Mouse (Mus musculus) cerebellum, postnatal 14 days (tissue): ENCODE measurements at regions not wholly inside any gene's neighbourhood (a gene's known extent, or its start where the extent isn't known, plus 50 kb on each side); places are given as distances from the start of the nearest gene placed in this dataset.

Experiments used
- DNase-seq, 2 experiments: peaks; one replicate each; pipeline ENCODE4 v3.0.0; 2021; ENCODE audit warnings: mixed read lengths in 2 of 2

DNA sequence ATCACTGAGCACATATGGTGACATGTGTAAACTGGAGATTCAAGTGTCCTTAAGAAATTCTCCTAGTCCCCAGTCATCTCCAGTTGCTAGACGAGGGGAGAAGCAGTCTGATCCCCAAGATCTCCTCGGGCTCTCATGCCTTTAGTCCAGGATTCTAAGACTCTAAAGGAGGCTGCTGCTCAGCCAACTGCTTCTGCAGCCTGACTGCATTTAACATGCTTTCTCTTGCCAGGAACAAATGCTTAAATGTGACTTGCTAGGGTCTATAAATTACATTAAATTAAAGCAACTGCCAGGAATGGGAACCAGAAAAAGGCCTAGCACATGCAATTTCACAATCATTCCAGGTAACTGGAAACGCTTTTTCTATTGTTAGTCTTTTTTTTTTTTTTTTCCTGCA is 599.8 kb upstream of the Gcfc2 start:
- DNase-seq: no peak

DNA sequence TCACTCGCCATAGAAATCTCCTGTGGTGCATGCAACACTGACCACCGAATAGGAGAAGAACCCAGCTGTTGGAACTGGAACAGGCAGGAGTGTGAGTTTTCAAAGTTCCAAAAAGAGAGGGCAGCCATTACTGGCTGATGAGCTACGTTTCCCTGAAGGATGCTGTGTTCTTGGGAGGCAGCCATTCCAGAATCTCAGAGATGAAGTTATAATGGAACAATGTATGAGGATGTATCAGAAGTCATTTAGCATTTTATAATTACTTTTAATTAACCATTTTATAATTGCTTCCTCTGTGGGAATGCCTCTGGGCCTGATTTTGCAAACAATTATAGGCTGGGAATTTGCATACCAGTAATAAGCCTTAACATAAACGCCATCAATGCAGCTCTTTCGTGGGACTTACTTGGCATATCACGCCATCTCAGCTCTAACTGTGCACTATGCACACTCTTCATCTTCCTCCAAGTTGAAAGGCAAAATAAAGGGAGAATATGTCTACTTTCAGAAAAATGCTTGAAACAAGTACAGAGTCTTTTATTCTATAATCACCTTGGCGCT is 559.4 kb upstream of the Gcfc2 start:
- DNase-seq: no peak

DNA sequence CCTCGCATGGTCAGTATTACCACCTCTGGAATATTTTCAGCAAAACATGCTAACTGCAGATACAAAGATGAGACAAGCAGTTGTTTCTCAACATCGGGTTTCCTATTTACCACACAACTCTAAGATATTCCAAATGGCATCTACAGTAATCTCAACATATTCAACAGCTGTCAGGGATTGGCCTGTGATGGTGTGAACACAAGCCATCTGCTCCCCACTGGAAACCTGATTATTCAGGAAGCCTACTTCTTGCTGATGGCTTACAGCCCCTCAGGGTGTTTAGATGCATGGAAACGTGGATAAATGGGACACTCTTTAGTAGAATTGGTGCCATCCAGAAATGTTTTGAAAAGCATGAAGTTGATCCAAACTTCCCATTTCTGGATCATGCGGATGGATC is 535.0 kb upstream of the Gcfc2 start:
- no peak for DNase-seq

DNA sequence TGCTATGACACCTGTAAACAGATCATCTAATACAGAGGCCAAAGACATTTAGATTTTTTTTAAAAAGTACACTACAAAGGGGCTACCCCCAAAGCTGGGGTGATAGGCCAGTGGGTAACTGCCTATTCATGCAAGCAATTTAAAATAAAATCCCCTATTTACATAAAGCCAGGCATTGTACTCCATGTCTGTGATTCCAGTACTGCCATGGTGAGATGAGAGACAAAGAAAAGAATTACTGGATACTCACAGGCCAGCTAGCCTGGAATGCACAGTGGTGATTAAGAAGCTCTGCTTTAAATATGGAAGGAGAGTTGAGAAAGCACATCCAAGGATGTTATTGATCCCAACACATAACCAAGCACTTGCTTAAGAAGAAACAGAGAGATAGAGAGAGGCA is 520.3 kb upstream of the Gcfc2 start:
- DNase-seq: no peak

DNA sequence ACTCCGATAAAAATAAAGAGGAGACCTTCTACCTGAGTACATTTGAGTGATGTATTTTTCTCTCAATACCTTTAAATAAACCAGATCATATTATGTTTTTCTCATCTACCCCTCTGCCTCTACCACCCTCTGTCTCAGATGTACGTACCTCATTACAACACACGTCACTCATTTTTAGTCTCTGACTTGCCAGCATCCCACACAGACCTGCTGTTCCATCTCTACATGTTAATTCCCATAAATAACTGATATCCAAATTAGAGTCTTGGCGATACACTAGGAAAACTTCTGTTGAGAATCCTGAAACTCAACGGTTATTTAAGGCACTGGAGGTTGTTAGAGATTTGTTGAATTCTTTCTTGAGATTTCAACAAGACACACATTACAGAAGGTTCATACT is 509.9 kb upstream of the Gcfc2 start:
- DNase-seq: no peak

DNA sequence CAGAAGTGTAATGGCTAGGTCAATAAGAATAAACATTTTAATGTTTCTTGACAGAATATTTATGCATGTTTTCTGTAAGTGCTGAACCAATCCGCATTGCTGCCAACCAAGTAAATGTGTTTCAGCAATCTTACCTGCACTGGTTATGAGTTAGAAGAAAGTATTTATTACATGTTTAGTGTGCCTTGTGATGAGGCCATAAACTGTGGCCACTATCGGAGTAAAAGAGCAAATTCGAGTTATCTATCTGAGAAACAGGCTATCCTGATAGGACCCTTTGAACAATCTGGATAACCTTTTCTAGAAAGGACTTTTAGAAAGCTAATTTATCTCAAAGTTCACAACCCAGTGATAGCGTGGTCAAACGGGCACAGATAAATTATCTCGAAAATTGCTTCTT is 488.7 kb upstream of the Gcfc2 start:
- DNase-seq: no peak

DNA sequence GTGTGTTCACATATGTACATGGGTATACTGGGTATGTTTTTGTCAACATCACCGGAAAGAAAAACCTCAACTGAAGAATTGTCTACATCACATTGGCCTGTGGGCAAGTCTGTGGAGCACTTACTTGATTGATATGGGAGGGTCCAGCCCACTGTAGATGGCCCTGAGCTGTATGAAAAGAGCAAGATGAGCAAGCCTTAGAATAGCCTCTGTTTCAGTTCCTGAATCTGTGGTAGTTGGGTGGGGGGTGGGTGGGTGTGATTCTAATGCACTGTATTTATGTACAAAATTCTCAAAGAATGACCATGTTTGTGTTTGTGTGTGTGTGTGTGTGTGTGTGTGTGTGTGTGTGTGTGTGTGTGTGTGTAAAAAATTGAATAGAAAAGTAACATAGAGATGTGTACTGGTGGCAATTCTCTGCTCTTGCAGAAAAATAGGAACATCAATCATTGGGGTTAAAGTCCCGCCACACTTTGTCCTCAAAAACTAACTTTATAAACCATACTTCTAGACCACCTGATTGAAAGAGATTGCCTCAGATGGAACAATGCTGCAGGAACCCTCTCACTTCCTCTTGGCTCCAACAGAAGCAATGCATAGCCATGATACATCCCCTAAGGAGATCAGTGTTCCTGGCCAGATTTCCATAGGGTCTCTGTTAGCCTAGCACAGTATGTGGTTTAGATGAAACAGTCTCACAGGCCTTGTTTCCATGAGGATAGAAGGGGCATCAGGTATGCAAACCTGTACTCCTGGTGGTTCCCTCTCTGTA is 484.3 kb upstream of the Gcfc2 start:
- DNase-seq: no peak

DNA sequence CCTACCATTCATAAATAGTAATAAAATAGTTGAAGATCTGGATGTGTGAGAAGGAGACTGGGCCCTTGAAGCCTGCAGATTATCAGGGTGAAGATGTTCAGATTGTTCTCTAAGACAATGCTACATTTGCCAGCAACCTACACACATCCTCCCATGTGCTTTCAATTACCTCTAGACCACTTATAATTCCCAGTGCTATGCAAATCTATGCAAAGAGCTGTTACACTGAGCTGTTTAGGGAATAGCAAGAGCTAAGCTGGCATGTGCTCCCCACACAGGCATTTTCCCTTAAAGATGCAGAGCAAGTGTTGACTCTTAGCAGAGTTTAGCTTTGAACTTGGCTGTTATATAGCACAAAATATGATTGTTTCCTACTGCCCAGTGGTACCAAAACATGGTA is 482.1 kb upstream of the Gcfc2 start:
- no peak for DNase-seq

DNA sequence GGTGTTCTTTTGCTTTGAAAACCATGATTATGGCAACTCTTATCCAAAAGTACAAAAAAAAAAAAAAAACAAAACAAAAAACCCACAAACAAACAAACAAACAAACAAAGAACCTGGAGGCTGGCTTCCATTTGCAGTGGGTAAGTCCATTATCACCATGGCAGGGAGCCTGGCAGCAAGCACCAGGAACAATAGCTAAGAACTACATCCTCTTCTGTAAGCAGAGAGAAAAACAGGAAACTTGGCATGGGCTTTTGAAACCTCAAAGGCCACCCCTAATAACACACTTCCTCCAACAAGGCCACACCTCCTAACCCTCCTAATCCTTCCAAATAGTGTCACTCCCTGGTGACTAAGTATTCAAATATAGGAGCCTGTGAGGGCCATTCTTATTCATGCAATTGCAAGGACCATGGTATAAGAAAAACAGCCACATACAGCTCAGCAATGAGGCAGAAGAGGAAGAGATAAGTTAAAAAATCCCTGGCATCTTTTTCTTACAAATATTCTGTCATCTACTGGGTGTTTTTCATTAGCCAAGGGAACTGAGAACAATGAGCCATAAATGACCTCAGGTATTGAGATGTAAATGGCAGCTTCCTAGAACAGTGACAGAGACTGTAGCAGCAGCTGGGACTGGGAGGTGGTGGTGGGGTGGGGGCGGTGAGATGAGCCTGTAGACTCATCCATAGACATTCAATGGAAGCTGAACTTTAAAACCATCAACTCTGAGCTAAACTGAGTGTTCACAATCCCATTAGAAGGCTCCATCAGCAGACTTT is 477.3 kb upstream of the Gcfc2 start:
- no peak for DNase-seq

DNA sequence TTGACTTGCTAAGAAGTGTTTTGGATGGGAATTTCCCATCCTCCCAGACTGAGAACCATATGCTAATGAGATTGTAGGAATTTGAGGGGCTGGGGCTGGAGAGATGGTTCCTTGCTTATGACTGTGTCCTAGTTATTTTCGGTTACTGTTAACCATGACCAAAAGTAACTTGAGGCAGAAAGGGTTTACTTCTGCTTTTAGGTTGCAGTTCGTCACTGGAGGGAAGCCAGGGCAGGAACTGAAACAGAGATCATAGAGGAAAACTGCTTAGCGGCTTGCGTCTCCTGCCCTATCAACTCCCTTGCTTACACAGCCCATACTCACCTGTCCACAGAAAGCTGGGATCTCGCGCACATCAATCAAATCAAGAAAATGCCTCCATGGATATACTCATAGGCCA is 475.8 kb upstream of the Gcfc2 start:
- no peak for DNase-seq

DNA sequence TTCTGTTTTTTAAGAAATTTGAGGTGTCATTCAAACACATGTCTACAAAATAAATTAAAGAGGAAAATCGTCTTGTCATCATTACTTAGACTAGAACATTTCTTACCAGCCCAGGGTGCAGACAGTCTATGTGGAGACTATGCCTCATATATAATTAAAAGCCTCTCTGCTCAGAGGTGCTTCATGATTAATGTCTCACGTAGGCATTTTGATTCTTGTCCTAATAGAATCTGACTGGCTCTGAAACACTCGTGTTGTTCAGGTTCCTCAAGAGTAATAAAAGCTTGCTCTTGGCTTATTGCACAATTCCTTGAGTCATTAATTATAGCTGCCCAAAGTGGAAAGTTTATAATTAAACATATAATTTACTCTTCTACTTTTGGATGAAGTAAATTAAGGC is 475.1 kb upstream of the Gcfc2 start:
- no peak for DNase-seq

DNA sequence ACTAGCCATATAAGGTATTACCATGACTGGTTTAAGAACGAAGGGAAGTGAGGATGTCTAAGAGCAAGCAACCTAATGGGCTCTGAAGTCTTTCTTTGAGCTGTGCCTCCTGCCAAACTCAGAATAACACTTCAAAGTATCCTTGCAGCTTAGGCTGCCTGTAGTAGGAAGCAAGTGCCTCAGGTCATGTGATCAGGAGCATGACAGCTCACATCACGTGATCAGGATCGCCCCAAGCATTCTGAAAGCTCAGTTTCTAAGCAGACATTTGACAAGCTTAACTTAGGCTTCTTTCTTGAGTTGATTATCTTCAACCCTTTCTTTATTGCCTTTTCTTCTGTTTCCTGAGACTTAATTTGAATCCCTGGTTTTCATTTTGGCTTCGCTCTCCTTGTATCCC is 462.4 kb upstream of the Gcfc2 start:
- no peak for DNase-seq

DNA sequence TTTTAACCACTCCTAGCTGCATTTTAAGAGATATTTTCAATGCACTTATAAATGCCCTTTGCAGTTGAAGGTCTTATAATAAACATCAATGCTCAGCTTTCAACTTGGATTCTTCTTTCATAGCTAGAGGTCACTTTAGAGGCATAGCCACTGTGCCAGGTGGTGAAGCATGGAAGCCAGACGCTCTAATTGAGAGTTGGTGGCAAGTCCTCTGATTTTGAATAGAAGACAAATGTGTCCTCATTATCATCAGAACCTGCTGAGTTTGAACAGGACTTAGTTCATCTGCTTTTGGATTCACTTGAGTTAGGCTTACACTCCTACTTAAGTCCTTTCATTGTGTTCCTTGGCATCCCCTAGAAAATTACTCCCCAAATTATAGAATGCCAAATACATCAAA is 459.0 kb upstream of the Gcfc2 start:
- DNase-seq: peak in 1 of 2 experiments; percentile 27

DNA sequence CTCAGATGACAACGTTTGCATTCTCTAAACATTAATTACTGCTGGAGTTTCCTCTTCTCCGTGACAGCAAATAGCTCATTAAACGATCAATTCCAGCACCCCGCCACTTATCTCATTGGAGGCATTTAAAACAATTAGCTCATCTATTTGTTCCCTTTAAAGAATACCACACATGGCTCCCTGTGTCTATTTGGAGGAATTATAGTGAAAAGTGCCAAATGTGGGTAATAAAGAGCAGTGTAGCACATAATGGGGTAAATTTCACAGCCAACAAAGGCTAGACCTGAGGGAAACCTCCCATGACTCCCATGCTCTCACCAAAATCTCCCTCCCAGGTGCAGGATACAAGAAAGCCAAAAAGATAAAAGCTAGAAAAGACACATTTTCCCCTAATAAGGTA is 456.9 kb upstream of the Gcfc2 start:
- no peak for DNase-seq

DNA sequence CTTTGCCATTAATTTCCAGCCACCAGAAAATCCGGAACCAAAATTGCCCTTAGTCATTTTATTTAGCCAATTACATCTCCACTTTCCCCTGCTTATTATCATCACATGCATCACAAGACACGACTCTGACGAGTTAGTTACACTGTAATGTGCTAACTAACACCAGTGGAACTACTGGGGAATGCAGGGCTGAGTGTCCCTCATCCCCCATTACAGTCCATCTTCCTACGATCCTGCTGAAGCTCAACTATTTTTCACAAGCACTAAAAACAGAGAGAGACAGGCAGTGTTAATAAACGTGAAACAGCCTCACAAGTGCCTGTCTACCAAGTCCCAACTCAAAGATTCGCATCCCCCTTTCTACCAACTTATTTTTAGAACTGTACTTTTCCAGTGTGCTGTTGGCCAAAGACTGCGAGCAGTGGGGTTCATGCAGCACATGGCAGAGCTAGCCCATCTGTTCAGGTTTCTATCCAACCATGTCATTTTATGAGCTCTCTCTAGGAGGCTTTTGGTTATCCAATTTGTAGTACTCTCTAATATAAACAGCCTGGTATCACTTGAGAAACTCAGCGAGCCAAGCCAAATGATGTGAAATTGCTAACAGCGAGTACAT is 452.0 kb upstream of the Gcfc2 start:
- DNase-seq: peak; percentile 56 to 82

DNA sequence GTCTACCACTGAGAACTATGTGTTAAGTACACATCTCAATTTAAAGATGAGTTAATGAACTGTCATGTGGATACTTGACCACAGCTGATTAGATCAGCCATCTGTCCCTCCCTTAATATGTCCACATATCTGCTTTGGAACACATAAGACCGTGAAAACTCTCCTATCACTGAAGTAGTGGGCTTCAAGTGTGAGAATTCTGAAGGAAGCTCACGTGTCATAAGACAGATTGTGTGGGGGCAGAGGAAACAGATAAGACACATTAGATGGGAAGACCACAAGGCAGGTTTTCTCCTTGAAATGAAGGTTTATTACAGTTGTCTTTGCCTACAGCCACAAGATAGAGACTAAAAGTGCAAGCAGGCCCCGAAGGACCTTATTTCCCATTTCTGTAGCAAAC is 451.0 kb upstream of the Gcfc2 start:
- DNase-seq: peak in 1 of 2 experiments; percentile 45

DNA sequence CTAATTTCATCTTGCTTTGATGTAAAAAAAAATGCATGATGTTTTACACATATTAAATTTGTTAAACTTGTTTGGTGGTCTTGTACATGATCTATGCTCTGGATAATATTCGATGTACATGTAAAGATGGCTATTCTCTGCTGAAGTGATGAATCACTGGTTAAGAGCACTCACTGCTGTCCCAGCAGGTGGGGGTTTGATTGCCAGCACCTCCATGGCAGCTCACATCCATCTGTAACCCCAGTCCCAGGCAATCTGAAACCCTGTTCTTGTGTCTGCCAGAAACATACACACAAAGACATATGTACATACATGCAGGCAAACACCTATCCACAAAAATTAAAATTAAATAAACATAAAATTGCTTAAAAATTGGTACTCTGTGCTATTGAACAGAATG is 448.7 kb upstream of the Gcfc2 start:
- DNase-seq: peak; percentile 39 to 58

DNA sequence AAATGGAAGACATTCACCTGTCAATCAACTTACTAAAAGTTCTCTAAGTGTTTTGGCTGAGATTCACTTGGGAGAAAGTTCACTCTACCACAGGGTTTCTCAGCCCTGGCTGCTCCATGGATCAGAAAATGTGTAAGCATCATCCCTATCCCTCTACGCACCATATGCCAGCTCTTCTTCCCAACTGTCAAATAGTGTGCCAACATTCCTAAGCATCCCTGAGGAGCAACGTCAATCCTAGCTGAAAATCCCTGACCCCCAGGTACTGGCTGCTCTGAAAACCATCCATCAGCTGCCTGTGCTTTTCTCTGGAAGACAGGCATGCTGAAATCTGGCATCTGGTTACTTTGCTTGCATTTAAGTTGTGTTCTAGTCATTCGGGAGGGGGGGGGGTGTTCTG is 436.5 kb upstream of the Gcfc2 start:
- DNase-seq: peak; percentile 33 to 71

DNA sequence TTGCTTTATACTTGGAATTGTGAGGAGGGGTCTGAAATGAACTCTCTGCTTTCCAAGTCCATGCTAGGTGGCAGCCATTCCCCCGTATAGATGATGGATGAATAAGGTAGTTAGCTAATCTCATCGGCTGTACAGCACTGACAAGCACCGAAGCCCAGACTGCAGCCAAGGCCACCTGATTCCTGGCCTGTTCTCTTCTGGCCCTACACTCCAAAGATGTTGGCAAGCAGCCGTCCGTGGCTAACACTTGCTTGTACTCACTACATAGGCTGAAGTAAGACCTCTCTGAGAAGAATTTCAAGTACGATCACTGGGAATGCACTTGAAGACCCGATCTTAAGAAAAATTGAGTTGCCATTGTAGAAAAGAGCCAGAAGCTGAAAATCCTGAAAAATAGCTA is 427.2 kb upstream of the Gcfc2 start:
- DNase-seq: peak; percentile 77 to 81

DNA sequence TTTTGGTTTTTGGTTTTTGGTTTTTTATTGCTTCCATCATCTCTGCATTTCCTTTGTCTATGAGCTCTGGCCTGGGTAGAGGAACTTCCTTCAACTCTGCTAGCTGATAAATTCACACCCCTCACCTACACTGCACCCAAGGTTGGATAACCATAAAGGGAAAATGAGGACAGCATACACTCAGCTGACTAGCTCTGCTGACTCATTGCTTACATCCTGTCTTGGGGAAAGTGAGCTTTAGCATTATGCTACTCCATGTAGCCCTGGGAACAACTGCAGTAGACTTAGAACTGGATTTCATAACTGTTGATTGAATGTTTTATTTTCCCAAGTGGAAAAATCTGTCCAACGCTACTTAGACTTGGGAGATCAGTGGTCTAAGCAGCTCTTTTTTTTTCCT is 406.3 kb upstream of the Gcfc2 start:
- DNase-seq: no peak

DNA sequence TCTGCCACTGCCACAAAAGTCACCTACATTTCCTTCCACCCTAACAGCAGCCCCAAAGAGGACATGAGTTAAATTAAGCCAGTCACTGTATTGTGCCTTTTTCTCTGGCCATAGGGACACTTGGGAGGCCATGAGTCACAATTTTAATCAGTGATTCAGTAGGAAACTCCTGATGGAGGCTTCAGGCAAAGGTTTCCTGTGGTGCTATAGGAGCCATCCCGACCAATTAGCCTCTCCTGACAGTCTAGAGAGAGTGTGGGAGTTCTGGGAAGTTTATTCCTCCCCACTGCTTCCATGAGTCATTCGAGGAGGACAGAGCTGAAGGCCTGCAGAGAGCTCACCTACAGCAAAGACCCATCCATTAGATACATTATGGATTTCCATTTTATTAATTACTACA is 361.2 kb upstream of the Gcfc2 start:
- DNase-seq: no peak

DNA sequence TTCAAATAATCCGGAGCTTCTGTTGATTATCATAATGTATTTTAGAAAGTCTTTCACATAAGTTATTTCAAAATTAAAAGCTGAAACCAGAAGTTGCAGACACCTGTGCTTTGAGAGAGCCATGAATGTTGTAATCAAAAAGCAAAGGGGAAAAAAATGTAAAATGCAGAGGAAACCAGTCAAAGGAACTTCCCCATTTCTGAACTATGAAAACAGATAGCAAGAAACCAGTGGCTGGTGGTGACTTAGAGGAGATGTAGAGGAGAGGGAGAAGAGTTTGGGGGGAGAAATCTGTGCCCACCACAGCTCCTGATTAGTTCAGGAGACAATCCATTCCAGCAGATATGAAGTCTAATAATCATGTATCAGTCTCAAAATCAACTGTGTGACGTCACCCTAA is 360.3 kb upstream of the Gcfc2 start:
- DNase-seq: no peak

DNA sequence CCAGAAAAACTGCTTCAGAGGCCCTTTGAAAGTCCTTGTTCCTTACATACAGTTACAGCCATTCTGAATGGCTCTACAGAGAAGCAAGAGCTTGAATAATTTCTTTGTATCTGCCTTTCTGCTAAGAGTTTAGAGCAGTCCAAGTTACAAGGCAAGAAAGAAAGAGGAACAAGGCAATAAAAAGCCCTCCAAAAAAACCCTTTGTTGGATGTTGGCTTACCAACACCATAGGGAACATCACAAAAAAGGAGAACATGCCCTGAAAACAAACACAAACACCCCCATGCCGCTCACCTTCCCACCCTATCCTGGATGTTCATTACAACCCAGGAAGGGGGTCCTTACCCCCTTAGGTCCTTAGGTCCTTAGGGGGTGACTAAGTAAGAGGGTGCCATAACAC is 359.2 kb upstream of the Gcfc2 start:
- no peak for DNase-seq
